Mouse (Mus musculus) spleen, adult 2 months (tissue): ENCODE results near the gene Bcl7c.

Experiments
- CTCF ChIP-seq: fragments of 200-500 bp; IDR thresholded peaks from 2 replicates; pipeline ENCODE4 v1.5.1; 2011; ENCODE audit warnings: mild to moderate bottlenecking, inconsistent platforms; ENCODE audit not compliant: insufficient read depth, insufficient read length, insufficient replicate concordance; ENCODE audit errors: extremely low read depth
- POLR2A ChIP-seq: fragments of 200-500 bp; IDR thresholded peaks from 2 replicates; pipeline ENCODE4 v1.6.1; 2011; ENCODE audit warnings: low read depth, low read length, inconsistent platforms

DNA sequence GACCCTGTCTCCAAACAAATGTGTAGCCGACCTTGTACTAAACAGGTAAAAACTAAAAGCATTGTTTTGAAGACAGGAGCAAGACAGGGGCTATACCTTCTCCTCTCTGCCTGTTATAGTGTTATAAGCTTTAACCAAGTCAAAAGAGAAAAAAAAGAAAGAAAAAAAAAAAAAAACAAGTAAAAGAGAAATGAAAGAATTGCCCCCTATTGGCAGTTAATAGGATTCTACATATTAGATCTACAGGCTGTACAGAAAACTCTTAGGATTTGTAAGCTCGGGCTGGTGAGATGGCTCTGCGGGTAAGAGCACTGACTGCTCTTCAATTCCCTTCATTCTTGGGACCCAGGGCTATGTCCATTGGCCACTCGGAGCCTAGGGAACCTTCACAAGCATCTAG is 66.5 kb downstream of the Bcl7c start:
- TF ChIP-seq CTCF (no peak), POLR2A (no peak)
